Mouse (Mus musculus) monocyte, adult 5-6 weeks (primary cell): ENCODE measurements around the gene Dsp. TPM values are rescaled to one million over a fixed set of nuclear protein-coding genes. Genes with fewer than 3 reads are reported as not detected.

ENCODE experiments used
- ATAC-seq: fragments of 153-309, 156-312 bp; replicated peaks from 2 replicates; pipeline ENCODE4 v1.8.0; 2017; ENCODE audit warnings: mild to moderate bottlenecking; ENCODE audit not compliant: low TSS enrichment, insufficient number of reproducible peaks, severe bottlenecking, poor library complexity, low FRiP score
- total RNA-seq: library from RNA; stranded (forward); fragments of 200-1000, 200-491, 200-594 nt; gene quantifications from 3 replicates; pipeline ENCODE4 v1.2.3, GENCODE M21; 2017

Gene Dsp
- 0.29 to 0.39 TPM in 2 of 3 replicates, not detected in the other for total RNA-seq

- no peak for ATAC-seq
Observed at GRCm38 (mm10) chr13:38151069-38151588, at the start of gene Dsp. TSS of gene Dsp (plus strand) at chr13:38151294.

- ATAC-seq = no peak
Observed at GRCm38 (mm10) chr13:38103406-38103805, 47.7 kb upstream of the Dsp start.

DNA sequence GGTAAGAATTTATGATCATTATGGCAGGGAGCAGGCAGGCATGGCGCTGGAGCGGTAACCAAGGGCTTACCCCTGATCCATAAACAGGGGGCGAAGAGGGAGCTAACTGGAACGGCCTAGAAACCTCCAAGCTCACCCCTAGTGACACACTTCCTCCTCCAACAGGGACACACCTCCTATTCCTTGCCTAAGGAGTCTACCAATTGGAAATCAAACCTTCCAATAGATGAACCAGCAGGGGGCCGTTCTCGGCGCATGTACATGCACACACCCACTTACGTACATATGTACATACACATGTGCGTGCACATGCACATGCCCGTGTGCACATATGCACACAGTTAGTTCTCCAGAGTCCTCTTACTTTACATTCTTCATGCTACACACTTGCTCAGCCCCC, 46.6 kb upstream of the Dsp start:
- ATAC-seq = no peak

GRCm38 (mm10) chr13:38109081-38109480, 42.0 kb upstream of the Dsp start:
- no peak for ATAC-seq

GRCm38 (mm10) chr13:38122321-38122720, 28.8 kb upstream of the Dsp start:
- ATAC-seq = no peak

DNA sequence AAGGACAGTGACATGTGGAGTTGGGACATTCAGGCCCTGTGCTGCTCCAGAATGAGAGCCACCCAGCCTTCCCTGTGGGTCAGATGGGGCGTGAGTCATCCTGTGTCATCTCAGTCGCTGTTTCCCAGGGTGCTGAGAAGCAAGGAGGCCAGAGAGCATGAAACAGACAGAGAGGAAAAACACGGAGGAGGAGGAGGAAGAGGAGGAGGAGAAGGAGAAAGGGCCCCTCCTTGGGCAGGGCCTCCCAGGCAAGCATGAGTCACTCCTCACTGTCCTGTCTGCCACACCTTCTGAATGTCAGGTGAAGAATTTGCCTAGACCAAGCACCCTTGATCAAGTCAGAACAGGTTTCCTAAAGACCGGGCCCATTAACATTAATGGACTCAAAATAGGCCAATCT, 27.4 kb upstream of the Dsp start:
- no peak for ATAC-seq

- ATAC-seq = no peak
Observed at GRCm38 (mm10) chr13:38127683-38128082, 23.4 kb upstream of the Dsp start.

DNA sequence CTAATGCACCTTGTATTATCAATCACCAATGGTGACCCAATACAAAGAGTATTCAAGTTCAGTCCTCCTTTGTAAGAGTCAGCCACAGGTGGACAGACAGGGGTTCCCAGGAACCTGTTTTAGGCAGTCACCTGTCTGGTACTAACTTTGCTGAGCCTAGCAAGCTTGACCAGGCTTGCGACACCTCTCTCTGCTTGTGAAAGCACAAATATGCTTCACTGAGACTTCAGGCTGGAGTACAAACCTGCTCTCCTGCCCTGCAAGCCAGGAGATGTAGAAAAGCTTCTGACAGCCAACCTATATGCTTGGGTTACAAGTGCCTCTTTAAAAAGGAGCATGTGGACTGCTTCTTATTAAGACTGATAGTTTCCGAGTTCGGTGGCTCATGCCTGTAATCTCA, 22.8 kb upstream of the Dsp start:
- ATAC-seq = no peak

- ATAC-seq = no peak
Observed at GRCm38 (mm10) chr13:38129492-38129891, 21.6 kb upstream of the Dsp start.

DNA sequence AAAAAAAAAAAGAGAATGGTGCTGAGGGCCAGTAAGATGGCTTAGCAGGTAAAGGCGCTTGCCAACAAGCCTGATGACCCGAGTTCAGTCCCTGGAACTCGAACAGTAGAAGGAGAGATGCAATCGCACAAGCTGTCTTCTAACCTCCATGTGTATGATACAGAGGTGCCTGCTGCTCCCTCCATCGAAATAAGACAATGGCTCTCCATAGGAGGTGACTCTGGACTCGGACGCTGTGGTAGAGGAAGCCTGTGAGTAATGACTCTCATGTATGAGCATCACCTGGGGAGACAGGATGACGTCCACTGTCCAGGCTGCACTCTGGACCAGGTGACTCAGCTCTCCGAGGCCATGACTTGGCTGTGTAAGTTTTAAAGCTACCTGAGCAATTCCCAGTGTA, 21.0 kb upstream of the Dsp start:
- ATAC-seq = no peak

GRCm38 (mm10) chr13:38133016-38133528, 18.0 kb upstream of the Dsp start:
- ATAC-seq = no peak

DNA sequence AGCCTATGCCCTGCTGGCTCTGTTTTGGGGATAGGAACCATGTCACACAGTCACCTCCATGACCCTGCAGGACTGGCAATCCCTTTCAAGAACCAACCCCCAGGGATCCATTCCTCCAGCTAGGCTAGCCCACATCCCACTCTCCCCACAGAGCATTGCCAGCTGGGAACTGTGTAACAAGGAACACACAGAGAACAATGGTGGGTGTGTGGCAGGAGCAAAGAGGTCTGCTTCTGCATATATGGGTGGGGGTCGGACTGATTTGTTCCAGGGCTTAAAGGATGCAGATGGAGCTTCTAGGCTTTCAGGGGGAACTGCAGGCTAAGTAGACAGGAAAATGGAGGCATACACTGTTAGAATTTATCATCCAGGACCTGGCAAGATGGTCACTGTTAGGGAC, 10.6 kb upstream of the Dsp start:
- ATAC-seq = no peak

DNA sequence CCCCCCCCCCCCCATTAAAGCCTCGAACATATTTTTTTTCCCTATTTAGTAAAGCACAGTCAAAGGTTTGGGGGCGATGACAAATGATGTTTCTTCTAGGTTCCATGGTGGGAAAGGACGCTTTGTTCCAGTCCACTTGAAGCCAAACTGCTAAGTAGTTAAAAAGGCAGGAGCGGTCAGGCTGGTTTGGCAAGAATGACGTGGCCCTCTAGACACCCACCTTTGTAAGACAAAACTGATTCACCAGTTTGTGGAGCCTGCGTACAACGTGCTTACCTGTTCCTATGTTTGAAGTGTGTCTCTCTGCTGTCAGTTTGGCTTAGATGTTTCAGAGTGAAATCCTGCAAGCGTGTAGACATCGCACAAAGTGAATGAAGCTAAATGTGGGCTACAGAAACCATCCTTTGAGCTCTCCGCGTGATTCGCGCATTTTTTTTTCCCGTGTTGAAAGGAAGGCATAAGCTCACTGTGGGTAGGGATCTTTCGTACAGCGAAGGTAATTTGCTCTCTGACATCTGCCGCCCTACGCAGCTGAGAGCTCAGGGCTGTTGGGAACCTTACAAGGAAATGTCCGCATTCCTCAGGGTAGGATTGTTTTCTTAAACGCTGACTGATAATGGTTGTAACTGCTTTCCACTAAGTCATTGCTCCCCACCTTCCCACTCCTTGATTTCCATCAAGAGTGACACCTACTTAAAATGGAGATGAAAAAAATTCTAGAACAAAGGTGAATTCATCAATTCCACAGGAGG, 6.0 kb upstream of the Dsp start:
- no peak for ATAC-seq

GRCm38 (mm10) chr13:38148348-38148747, 2.7 kb upstream of the Dsp start:
- no peak for ATAC-seq

DNA sequence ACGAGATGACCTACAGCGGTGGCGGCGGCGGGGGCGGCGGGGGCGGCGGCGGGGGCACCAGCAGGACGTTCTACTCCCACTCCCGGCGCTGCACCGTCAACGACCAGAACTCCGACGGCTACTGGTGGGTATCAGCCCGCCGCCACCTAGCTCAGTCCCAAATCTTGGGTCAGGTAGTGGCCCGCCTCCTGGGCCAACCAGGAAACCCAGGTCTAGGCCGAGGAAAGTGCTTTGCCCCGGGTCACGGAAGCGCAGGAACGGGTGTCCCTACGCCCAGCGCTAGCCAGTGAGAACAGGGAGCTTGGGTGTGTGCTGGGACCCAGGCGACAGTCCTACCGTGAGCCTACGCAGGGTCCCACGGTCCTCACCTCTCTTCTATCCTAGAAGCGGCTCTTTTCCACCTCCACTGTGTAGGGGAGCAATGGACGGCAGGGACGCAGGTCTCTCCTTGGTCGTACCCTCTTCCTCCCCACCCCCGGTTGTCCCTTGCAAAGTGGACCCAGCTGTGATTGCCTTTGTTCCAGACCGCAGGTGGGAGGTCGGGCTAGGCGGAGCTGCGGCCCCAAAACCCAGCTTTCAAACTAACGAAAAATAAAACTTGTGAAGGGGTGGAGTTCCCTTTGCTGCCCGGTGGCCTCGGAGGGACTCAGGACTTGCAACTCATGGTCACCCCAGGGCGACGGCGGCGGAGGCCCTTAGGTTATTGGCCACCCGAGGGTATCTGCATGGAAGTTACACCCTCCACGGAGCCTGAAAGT, 756 bp downstream of the Dsp start:
- no peak; the same call in 1 of the 2 replicates for ATAC-seq

GRCm38 (mm10) chr13:38152429-38153035, 1.4 kb downstream of the Dsp start:
- ATAC-seq = no peak

DNA sequence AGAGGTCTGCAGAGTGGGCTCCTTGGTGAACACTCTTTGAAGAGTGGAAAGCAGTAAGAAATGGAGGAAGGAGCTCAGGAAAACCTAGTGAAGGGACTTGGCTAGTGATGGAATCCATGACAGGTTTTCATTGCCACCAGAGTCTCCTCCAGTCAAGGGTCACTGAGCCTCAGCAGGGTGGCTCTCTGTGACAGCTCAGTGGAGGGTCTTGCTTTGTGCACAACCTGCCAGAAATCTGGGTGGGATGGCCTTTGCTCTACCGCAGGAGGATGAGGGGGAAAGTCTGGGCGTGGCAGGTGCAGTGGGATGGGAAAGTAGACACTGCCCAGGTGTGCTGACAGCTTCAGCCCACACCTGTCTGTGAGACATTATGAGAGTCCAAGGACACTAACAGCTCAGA, 4.4 kb downstream of the Dsp start:
- no peak for ATAC-seq

DNA sequence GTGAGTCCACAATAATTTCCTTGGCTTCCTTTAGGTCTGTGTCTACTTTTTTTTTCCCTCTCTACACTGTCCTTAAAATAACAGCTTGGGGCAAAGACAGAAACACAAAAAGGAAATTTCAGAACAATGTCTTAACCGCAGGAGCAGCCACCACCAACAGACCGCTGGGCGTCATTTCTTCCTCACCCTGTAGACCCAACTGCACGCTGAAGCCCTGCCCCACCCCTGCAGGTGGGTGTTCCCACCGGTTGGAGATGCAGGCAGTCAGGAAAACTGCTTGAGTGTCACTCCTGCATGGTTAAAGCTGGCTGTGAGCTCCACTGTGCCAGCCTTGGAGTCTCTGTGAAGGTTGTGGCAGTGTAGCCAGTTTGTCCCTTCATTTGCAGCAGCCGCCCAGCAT, 6.5 kb downstream of the Dsp start:
- ATAC-seq = no peak

DNA sequence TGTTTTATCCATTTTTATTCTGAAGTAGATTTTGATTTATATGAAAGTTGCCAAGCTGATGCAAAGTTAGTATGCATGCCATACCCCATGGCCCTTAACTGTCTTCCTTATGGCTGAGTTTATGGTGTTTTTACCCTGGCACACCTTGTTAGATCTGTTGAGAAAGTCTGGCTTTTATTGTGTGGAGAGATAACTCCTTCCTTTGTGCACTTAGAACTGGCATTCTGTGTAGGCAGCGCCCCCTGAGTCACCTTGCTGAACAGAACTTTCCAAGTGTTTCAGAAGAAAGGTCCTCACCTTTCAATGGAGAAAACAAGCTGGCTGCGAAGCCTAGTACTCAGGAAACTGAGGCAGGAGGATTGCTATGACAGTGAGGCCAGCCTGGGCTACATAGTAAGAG, 10.9 kb downstream of the Dsp start:
- no peak for ATAC-seq
